8 mouse cellular contexts compared by ENCODE assay signal in genomic region chr5:88888413-88888700, GRCm38 (mm10). TPM values are rescaled to one million over a fixed set of nuclear protein-coding genes. Genes with fewer than 3 reads are reported as not detected.
DNase-seq lines count a peak whose midpoint lies in the region; ATAC-seq and TF ChIP-seq lines count a peak whose summit lies in the region.

No protein-coding gene starts in this region.

- H3K4me3 ChIP-seq in heart, adult 2 months, result peak overlapping the region; percentile 67
- peak overlapping the region; percentile 15; the same call in 1 of the 2 replicates for H3K4me3 ChIP-seq in bone marrow macrophage, adult 2 months (ENCODE audit: insufficient read depth, low read length)
- no peak overlapping the region for H3K4me3 ChIP-seq in liver, embryonic 16.5 days (ENCODE audit: low read depth, low read length)

- no peak for DNase-seq in heart, adult 2 months
- DNase-seq in heart, adult 8-10 months (ENCODE audit: low spot score), result no peak
- no peak for DNase-seq in MN1 (ENCODE audit: low spot score)
- DNase-seq in left cerebral cortex, adult 9 months (ENCODE audit: low spot score in 2 of 2), result no peak
- no peak for DNase-seq in cerebellum, postnatal 10 days

- H3K4me2 ChIP-seq in liver, embryonic 16.5 days (ENCODE audit: low read depth, low read length), result peak overlapping the region; percentile 59; the same call in 1 of the 2 replicates

- H3K27me3 ChIP-seq in heart, adult 2 months (ENCODE audit: control insufficient read depth, insufficient read depth, low read length), result no peaks in the 10 kb centered on the region
- H3K27me3 ChIP-seq in liver, embryonic 16.5 days (ENCODE audit: control insufficient read depth, insufficient read depth, low read depth, low read length), result peaks cover 38% of the 10 kb centered on the region

- no peak for TF ChIP-seq CTCF in heart, adult 2 months (IDR thresholded peaks at IDR 0.05)
- TF ChIP-seq CTCF in bone marrow macrophage, adult 2 months (IDR thresholded peaks at IDR 0.05; ENCODE audit: low read depth, low read length), result no peak

- ATAC-seq in hematopoietic stem cell, adult 5-6 weeks (replicated peaks in 1 of 2; ENCODE audit: insufficient read depth in 1 of 2, low FRiP score in 2 of 2, low TSS enrichment in 1 of 2, low read depth in 1 of 2, poor library complexity in 2 of 2, severe bottlenecking in 2 of 2), result peak; percentile 30 to 46; a peak in 2 of 4 replicates
- no peak for ATAC-seq in liver, embryonic 16.5 days (ENCODE audit: low read depth)

- 19% methylated on average over 8 of the region's 8 CpGs for WGBS in heart, adult 2 months
- WGBS in liver, embryonic 16.5 days (ENCODE audit: insufficient replicate concordance), result 18% methylated on average over 8 of the region's 8 CpGs

- no peaks in the 10 kb centered on the region for H3K36me3 ChIP-seq in heart, adult 2 months (ENCODE audit: control insufficient read depth, insufficient read depth, low read length)
- H3K36me3 ChIP-seq in liver, embryonic 16.5 days (ENCODE audit: control insufficient read depth, insufficient read depth), result no peaks in the 10 kb centered on the region

- intact Hi-C loops in heart, adult 2 months (cut with DNase I), result no loop called here

- H3K9me3 ChIP-seq in liver, embryonic 16.5 days (replicated peaks; ENCODE audit: control insufficient read depth, low read length), result no peaks in the 10 kb centered on the region

- peaks cover 1% of the 10 kb centered on the region; the same call in 1 of the 2 replicates for H3K4me1 ChIP-seq in heart, adult 2 months (ENCODE audit: control insufficient read depth, insufficient read depth, low read length)
- peaks cover 2% of the 10 kb centered on the region; the same call in 1 of the 2 replicates for H3K4me1 ChIP-seq in bone marrow macrophage, adult 2 months (ENCODE audit: control insufficient read depth, insufficient read depth, low read length)
- H3K4me1 ChIP-seq in liver, embryonic 16.5 days (ENCODE audit: control insufficient read depth, low read depth, low read length), result no peaks in the 10 kb centered on the region; the same call in 1 of the 2 replicates

- no peaks in the 10 kb centered on the region for H3K79me2 ChIP-seq in heart, adult 2 months (replicated peaks; ENCODE audit: control insufficient read depth, insufficient read depth, low read length)

- H3K9ac ChIP-seq in heart, adult 2 months (ENCODE audit: low read depth, low read length), result peak overlapping the region; percentile 3; the same call in 1 of the 2 replicates
- no peak overlapping the region for H3K9ac ChIP-seq in liver, embryonic 16.5 days (ENCODE audit: low read depth, low read length)

- TF ChIP-seq EP300 in heart, adult 2 months (IDR thresholded peaks at IDR 0.05; ENCODE audit: insufficient read depth, low read depth, low read length), result no peak

- TF ChIP-seq POLR2A in heart, adult 2 months (IDR thresholded peaks at IDR 0.05; ENCODE audit: insufficient read depth, low read depth, low read length), result no peak
- no peak for TF ChIP-seq POLR2A in bone marrow macrophage, adult 2 months (IDR thresholded peaks at IDR 0.05; ENCODE audit: borderline replicate concordance, low read depth, low read length)

- 0 out of 2 replicates have a peak overlapping the region, but pooled peaks have one; percentile 15 for H3K27ac ChIP-seq in heart, adult 2 months
- H3K27ac ChIP-seq in bone marrow macrophage, adult 2 months (ENCODE audit: insufficient read depth, low read depth, low read length), result no peak overlapping the region
- no peak overlapping the region for H3K27ac ChIP-seq in liver, embryonic 16.5 days (ENCODE audit: low read length)

RNA-seq across cellular contexts. Expression of gene Slc4a4, which starts 1.7 kb away (rescaled TPM):
- 10 to 100 TPM; 19.4 to 25.5 TPM for total RNA-seq in heart, adult 2 months (2021)
- 4.9 and 9.3 TPM in 2 replicates for polyA plus RNA-seq in heart, adult 2 months (2012; rRNA removed)
- 10 to 100 TPM; 34.4 to 37.7 (median 35.1) TPM for total RNA-seq in heart, adult 8-10 months (2022)
- polyA plus RNA-seq in bone marrow macrophage, adult 2 months (2012; ENCODE audit: insufficient read depth, insufficient read length, missing spikeins), result 0.09 TPM in 1 of 2 replicates, not detected in the other
- 0.05 and 0.13 TPM in 2 replicates for total RNA-seq in hematopoietic stem cell, adult 5-6 weeks (2017)
- 0.34 and 0.47 TPM in 2 replicates for polyA plus RNA-seq in liver, embryonic 16.5 days (2015; fragmentation: Nextera tagmentation; extraction: Ambion mirVana)

Comparison
In these comparisons a context has a peak if more than half of its experiments do, and no peak if none do; other contexts are left out.
1. RNA of gene Slc4a4, which starts 1.7 kb away (total RNA-seq): 34.4 to 37.7 TPM in heart, adult 8-10 months and 19.4 to 25.5 TPM in heart, adult 2 months; 0.05 to 0.13 TPM in hematopoietic stem cell, adult 5-6 weeks; every median in the first group is over 10 times any median in the second.